Comparison of ENCODE assay signal across 9 mouse cellular contexts in genomic region chr14:120289065-120289464, GRCm38 (mm10). TPM values are rescaled to one million over a fixed set of nuclear protein-coding genes. Genes with fewer than 3 reads are reported as not detected.
DNase-seq lines count a peak whose midpoint lies in the region; ATAC-seq lines count a peak whose summit lies in the region.
"Had no signal": no experiment of that assay in that cellular context is flagged by ENCODE, and none has a peak within 500 bp of the region (broad histone marks: within the 10 kb centered on the region; RNA-seq: fewer than 3 reads in every experiment).

No protein-coding gene starts in this region.

- peaks cover 85% of the 10 kb centered on the region for H3K4me1 ChIP-seq in embryonic facial prominence, embryonic 10.5 days
- peaks cover 94% of the 10 kb centered on the region for H3K4me1 ChIP-seq in heart, embryonic 12.5 days (replicated peaks)
- H3K4me1 ChIP-seq in limb, embryonic 10.5 days: peaks cover 62% of the 10 kb centered on the region

- H3K36me3 ChIP-seq in embryonic facial prominence, embryonic 10.5 days (replicated peaks): peaks cover 35% of the 10 kb centered on the region
- H3K36me3 ChIP-seq in heart, embryonic 12.5 days: peaks cover 17% of the 10 kb centered on the region
- peaks cover 28% of the 10 kb centered on the region; the same call in 1 of the 2 replicates for H3K36me3 ChIP-seq in limb, embryonic 10.5 days

- peak overlapping the region; percentile 38; the same call in 1 of the 2 replicates for H3K4me2 ChIP-seq in heart, embryonic 12.5 days

- peak overlapping the region; percentile 84 for H3K27ac ChIP-seq in embryonic facial prominence, embryonic 10.5 days (replicated peaks)
- peak overlapping the region; percentile 90 for H3K27ac ChIP-seq in heart, embryonic 12.5 days (ENCODE audit: poor library complexity, severe bottlenecking)
- H3K27ac ChIP-seq in limb, embryonic 10.5 days: peak overlapping the region; percentile 81

- H3K9me3 ChIP-seq in embryonic facial prominence, embryonic 10.5 days: no peaks in the 10 kb centered on the region
- H3K9me3 ChIP-seq in heart, embryonic 12.5 days (replicated peaks): no peaks in the 10 kb centered on the region
- no peaks in the 10 kb centered on the region for H3K9me3 ChIP-seq in limb, embryonic 10.5 days (replicated peaks)

- WGBS in embryonic facial prominence, embryonic 10.5 days: 73% methylated on average over 9 of the region's 9 CpGs
- 20% methylated on average over 9 of the region's 9 CpGs for WGBS in heart, embryonic 12.5 days
- 73% methylated on average over 9 of the region's 9 CpGs for WGBS in limb, embryonic 10.5 days

- peak; percentile 67 for ATAC-seq in heart, embryonic 12.5 days (ENCODE audit: insufficient number of reproducible peaks, low FRiP score)
- ATAC-seq: forebrain, embryonic 16.5 days had no signal

- no peak overlapping the region for H3K4me3 ChIP-seq in embryonic facial prominence, embryonic 10.5 days
- no peak overlapping the region for H3K4me3 ChIP-seq in heart, embryonic 12.5 days
- no peak overlapping the region for H3K4me3 ChIP-seq in limb, embryonic 10.5 days

- peak overlapping the region; percentile 57; the same call in 1 of the 2 replicates for H3K9ac ChIP-seq in heart, embryonic 12.5 days

- H3K27me3 ChIP-seq in embryonic facial prominence, embryonic 10.5 days (replicated peaks; ENCODE audit: low read depth, poor library complexity, severe bottlenecking): no peaks in the 10 kb centered on the region
- H3K27me3 ChIP-seq in heart, embryonic 12.5 days (replicated peaks): no peaks in the 10 kb centered on the region
- H3K27me3 ChIP-seq in limb, embryonic 10.5 days (ENCODE audit: low read depth, poor library complexity, severe bottlenecking): no peaks in the 10 kb centered on the region

- peak; percentile 45 for DNase-seq in kidney, adult 18-20 months
- DNase-seq in kidney, postnatal 14 days: no peak
- no peak for DNase-seq in embryonic facial prominence, embryonic 10.5 days (ENCODE audit: low spot score)
- no peak for DNase-seq in limb, embryonic 10.5 days (ENCODE audit: low spot score)
- DNase-seq in adrenal gland, adult 18-20 months (ENCODE audit: low spot score in 2 of 2): no peak
- DNase-seq in urinary bladder, postnatal 25 days (ENCODE audit: low spot score): no peak
- DNase-seq in frontal cortex, postnatal 10 days (ENCODE audit: low spot score in 2 of 2): no peak

RNA-seq across cellular contexts. Expression of gene Mbnl2, which starts 13.6 kb away (rescaled TPM):
- polyA plus RNA-seq in embryonic facial prominence, embryonic 10.5 days (2016; fragmentation: Nextera tagmentation; extraction: Ambion mirVana): 42.8 and 54.1 TPM in 2 replicates
- polyA plus RNA-seq in heart, embryonic 12.5 days (2016; fragmentation: Nextera tagmentation; extraction: Ambion mirVana): 108 and 114 TPM in 2 replicates
- polyA plus RNA-seq in limb, embryonic 10.5 days (2016; fragmentation: Nextera tagmentation; extraction: Ambion mirVana): 33.8 and 45.5 TPM in 2 replicates
- total RNA-seq in adrenal gland, adult 18-20 months (2021): 100 to 1,000 TPM; 181 to 201 TPM
